Mouse (Mus musculus) 416B (cell line): Measurements from ENCODE around the gene Ptprd.
"Not testable (repeated sequence)": the region's sequence is repeated elsewhere in the genome, so short reads cannot be mapped to it uniquely, and the experiment has no call there.

Source experiments
- DNase-seq: peaks from one replicate; pipeline ENCODE4 v3.0.0; 2011; ENCODE audit warnings: low read depth

The Ptprd gene

DNA sequence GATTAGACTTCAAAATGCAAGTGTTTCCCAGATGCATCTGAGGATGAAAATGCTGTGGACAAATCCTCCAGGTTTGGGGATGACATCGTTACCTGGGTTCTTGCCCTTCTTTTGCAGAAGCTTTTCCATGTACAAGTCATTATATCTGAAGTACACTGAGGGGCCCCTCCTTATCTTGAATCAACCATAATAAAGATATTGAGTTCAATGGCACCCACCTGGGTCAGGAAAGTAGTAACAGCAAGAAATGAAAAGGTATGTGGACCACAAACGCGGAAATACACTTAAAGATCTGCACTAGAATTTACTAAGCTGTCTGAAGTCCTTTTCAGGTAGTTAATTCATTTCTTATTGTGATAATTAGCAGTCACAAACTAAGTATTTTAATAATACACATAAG, 2017.0 kb downstream of the Ptprd start:
- DNase-seq = no peak

DNA sequence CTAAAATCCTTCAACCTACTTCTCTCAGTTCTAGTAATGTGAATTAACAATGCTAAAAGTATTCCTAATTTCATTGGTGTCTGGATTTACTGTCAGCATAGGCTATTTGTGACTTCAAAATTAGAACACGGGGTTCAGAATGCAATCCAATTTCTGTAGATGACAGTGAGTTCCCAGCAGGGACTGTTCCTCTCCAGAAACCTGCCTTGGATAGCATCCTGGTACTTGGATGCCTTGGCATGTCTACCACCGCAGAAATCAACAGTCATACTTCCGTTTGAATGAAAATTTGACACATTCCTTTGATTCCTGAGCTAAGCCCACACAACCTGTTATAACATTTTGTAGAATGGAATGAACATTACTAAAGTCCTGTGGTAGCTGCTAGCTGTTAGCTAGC, 2018.3 kb downstream of the Ptprd start:
- no peak for DNase-seq

DNA sequence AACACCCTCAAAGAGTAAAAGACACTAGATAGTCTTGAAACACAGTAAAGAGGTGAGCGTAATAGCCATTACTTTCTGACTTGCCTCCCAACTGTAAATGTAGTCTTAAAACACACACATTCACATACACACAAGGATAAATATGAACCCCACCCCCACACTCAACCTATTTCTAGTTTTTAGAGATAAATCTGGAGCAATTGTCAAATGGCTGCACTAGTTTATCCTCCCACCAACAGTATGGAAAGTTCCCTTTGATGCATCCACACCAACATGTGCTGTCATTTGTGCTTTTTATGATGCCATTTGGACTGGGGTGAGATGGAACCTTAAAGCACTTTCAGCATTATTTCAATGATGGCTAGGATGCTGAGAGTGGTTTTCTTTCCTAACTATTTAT, 2019.7 kb downstream of the Ptprd start:
- no peak for DNase-seq

DNA sequence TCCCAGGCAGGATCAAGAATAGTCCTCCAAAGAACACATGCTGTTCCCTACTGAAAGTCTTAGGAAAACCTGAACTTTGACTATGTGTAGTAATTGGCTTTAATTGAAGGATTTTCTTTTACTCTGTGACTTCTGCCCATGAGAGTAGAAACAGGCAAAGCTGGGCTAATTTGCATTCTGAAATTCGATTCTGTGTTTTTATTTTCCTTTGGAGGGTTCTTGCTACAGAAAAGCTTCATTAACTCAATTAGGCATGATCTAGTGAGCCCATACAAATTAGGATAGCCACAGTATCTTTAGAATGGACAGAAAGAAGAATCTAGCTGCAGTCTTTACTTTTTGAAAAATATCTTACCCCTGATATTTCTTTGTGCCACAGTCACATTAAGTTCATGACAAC, 2021.0 kb downstream of the Ptprd start:
- DNase-seq = no peak

DNA sequence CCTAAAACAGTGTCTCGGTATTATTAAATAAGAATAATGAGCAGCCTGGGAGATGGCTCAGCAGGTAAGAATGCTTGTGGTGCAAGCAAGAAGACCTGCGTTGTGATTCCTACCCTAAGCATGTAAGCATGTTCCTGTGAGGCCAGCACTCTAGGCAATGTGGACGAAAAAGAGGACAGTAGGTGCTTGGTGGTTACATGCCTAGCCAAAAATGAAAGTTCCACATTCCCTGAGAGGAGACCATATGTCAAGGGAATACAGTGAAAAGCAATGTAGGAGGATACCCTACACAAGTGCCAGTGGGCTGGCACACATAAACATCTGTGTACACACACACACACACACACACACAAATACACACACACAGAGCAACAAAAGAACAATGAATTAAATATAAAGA, 2028.7 kb downstream of the Ptprd start:
- no peak for DNase-seq

DNA sequence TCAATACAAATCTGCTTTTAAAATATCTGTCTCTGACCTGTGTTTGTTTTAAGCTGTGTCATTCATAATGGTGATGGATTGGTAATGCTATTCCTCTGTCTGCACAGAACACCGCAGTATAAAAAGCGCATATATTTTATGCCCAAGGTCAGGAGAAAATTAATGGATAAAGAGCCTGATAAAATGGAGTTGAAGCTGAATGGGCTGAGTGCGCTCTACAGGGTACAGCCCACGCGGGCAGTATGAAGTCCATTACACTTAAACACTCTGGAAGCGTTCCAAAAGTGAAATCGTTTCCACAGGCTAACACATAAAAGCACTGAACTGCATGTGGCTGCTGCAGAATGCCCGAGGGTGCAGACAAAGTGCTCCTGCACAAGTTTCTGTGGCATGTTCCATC, 2032.3 kb downstream of the Ptprd start:
- no peak for DNase-seq

DNA sequence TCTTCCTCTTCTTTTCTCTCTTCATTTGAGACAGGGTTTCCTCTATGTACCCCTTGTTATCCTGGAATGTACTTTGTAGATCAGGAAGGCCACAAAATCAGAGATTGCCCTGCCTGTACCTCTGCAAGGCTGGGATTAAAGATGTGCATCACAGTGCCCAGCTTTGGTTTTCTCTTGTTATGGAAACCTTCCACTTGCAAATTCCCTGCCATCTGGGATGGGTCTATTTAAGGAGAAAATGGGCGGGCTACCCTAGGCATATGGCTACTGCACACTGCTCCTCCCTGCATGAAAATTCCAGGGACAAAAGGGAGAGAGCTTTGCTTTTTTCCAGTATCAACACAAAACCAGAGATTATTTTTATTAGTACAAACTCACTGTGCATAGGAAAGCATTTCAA, 2036.7 kb downstream of the Ptprd start:
- DNase-seq = no peak

DNA sequence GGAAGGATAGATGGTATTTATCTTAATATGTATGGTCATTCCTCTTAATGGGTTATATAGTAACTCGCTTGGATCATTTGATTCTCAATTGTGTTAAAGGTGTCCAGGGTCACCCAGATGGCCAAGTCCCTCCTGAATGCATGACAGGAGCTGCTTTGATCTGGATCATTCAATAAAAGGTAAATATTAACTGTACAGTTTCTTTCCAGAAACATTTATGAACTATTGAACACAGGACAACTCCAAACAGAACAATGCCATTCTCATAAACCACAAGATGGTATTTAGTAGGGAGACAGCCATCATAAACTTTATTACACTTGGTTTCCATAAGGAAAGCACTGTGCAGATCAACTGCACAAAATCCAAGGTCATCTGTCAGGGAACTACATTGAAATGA, 2056.0 kb downstream of the Ptprd start:
- no peak for DNase-seq

DNA sequence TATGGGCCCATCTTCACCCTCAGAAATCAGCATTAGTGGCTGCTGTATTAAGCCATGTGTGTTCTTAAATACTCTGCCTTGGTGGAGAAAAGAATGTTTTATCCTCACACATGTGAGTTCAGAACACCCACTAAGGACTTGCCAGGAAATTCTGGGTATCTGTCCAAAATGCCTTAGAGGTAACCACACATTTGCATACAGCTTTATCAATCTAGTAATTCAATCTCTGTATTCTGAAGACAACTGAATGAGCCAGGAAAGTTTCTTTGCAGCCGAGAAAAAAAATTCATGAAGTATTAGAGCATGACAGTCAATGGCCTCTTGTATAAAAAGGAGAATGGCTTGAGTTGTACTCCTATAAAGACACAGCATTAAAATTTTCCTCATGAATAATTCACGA, 2057.6 kb downstream of the Ptprd start:
- no peak for DNase-seq

DNA sequence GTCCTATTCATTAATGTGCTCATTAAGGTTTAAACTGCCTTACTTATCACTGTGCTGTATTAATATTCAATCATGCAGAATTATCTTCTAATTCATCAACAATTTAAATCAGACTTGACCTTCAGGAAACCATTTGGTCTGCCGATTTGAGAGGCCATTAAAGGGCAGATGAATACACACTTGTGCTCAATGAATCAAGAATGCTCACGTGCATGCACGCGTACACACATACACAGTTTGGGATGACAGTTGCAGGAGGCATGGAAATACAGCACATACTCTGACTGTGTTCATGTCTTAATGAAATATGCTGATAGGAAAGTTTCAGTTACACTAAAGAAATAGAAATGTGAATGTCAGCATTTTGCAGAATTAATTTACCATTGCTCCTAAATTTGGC, 2066.8 kb downstream of the Ptprd start:
- no peak for DNase-seq

DNA sequence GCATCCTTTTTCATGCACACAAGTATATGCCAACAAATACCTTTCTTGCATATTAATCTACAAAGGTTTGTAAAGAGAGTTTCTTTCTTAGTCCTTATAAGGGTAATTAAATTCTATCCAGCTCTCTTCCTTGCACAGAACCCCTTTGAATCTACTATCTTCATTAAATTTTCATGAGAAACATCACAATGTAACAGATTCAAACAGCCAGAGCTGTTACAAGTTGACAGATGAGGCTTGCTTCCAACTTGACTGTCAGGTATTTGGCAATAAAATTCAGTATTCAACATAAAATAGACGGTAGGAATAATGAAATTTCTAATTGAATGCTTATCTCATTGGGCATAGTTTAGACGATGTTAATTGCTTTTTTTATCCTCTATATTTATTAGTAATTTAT, 2067.4 kb downstream of the Ptprd start:
- no peak for DNase-seq

DNA sequence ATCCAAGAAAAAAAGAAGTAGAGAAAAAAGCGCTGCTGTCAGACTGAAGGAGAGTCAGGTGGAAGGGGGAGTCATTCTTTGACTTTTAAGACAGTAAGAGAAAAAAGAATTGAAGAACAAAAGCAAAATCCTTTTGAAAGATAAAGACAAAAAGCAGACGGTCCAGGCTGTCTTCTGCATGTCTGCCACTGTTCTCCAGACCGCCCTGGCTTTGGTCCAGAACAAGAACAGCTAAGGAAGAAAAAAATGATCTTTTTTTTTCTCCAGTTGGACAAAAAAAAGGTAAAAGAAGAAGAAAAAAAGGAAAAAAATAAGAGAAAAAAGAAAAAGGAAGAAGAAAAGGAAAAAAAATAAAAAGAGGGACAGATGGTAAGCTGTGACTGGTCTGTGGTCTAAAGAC, 2073.9 kb downstream of the Ptprd start:
- DNase-seq = no peak

DNA sequence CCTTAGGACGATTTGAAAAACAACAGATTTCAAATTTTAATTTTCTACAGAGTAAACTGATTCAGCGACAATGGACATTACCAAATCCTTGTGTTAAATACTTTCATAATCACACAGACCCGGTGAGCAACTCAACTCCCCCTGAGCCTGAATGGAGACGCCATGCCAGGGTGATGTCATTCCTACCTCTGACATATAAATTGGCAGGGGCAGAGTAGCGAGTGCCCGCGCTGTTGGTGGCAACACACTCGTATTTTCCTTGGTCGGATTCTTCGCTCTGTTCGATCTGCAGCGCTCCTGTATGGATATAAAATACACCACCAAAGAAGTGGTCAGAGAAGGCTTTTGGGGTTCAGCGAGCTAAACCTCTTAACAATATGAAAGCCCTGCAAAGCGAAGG, 2075.1 kb downstream of the Ptprd start:
- no peak for DNase-seq

DNA sequence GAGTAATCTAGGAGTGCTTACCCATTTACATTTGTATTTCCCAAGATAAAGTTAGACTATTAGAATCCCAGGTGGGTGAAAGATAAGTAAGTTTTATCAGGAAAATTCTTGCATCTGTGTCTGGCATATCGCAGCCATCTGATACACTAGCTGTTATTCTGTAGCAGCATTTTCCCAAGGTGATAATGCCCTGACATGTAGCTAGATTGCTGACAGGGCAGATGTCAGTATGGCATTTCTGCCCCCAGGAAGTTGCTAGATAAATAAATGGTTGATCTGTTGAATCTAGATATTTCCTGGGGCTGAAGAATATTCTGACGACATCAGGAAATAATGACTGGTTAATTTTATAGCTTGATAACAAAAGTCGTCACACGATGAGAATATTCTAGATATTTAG, 2119.9 kb downstream of the Ptprd start:
- DNase-seq = no peak

DNA sequence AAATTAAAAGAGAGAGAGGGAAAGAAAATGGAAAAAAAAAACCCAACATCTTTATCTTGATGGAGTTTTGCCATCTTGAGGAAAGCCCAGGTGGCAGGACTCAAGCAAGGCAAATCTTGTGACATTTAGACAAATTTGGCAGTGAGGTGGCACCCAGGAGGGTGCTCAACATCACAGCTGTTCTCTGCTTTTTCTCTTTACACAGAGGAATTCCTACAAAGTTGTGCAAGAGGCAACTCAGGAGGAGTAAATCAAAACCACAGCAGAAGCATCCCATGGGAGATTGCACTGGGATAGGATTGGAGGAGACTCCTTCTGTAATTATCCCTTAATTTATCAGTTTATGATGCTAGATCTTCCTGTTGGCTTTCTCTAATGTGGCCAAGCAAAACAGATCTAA, 2121.9 kb downstream of the Ptprd start:
- DNase-seq = no peak

DNA sequence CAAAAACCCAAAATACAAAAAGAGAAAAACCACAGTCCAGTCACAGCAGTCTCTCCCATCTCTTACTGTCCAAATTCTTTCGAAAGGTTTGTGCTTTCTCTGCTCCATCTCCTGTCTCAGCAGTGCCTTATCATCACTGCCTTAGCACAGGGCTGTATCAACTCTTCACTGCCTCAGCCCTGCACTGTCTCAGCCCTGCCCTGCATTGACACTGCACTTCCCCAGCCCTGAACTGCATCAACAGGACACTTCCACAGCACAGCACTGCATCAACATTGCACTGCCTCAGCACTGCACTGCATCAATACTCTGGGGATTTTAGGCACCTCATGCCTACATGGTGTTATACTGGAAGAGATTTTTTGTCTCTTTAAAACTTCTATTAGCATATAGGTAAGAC, 2135.7 kb downstream of the Ptprd start:
- DNase-seq = no peak

DNA sequence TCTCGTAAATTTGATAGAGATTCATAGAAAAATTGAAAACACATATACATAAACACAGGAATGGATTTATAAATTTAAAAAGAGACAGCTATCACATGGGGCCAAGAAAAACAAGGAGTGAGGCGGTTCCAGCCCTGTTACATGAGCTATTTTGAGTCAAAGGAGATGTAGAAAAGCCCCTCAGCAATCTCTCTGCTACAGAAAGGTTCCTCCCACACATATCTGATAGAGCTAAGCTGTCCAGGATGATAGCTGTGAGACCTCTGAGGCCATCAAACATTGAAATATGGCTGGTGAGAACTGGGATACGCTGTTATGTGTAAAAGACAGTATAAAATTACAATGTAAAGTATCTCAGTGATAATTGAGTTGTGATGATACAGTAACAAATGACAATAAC, 2138.5 kb downstream of the Ptprd start:
- no peak for DNase-seq

DNA sequence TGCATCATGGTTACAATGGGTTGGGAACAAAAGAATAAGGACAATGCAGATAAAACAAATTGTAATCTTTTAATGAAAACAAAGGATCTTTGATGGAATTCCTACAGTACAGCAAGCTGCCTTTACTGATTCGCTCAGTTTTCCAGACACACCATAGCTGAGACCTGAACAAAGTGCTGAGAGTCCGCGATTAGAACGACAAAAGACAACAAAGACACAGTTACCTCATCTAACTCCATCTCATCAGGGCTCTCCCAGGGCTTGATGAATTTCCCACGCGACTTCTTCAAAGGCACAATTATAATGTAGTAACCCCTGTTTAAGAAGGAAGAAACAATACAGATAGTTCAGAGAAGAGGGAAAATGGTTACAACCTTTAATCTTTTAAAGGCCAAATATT, 2140.0 kb downstream of the Ptprd start:
- no peak for DNase-seq

DNA sequence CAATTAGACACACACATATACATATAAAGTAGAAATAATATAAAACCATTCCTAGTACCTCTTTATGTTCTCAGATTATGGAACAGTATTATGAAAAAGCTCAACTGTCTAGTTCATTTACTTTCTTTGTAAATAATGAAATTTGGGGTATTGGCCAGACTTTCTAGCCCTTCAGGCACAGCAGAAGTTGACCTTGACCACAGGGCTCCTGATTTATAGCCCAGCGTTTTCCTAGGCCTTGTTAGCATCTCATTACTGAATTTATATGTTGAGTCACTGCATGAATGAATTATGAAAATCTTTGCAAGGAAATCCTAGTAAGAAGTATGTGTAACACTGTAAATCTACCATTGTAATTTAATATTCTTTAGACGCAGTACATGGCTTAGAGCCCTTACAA, 2154.9 kb downstream of the Ptprd start:
- DNase-seq = no peak

DNA sequence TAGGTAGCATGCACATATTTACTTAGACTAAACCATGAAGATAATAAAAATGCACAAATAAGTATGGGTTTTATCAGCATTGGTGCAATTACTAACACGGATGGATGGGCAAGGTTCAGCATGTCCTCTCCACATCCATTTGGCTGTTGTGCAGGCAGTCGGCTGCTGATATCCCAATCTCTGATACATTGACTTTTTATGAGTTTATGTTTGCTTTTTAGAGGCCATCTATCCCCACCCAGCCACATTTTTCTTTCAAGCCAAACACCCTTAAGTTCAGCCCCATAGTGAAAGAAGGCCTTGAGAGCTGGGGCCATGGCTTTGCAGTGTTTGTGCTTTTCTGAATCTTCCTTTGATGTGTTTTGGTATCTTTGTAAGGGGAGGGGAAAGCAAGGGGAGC, 2166.1 kb downstream of the Ptprd start:
- no peak for DNase-seq

DNA sequence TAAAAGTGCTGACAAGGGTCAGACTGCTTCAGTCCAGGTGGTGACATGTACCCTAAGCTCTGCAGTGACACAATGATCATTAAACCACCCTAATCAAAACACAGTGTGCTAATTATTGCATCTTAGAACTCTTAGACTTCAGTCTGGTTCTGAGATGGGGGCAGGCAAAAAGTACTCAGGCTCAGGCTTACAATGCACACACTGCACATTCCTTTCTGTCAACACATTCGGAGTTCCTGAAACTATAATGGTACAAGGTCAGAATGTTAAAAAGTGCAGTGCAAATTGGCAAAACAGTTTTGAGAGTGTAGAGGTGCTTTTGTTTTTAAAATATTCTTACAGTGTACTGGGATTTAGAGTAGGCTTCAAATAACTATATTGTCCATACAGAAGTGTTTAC, 2167.0 kb downstream of the Ptprd start:
- DNase-seq = no peak

DNA sequence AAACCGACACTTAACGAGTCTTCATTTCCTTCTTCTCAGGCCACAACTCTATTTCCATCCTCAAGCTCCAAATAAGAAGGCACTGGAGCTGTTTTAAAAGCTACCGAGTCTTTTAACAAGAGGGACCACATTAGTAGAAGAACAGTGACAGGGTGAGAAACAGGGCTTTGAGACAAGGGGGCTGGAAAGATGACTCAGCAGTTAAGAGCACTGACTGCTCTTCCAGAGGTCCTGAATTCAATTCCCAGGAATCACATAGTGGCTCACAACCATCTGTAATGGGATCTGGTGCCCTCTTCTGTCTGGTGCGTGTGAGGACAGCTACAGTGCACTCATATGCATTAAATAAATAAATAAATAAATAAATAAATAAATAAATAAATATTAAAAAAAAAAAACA, 2174.6 kb downstream of the Ptprd start:
- DNase-seq = not testable (repeated sequence)

DNA sequence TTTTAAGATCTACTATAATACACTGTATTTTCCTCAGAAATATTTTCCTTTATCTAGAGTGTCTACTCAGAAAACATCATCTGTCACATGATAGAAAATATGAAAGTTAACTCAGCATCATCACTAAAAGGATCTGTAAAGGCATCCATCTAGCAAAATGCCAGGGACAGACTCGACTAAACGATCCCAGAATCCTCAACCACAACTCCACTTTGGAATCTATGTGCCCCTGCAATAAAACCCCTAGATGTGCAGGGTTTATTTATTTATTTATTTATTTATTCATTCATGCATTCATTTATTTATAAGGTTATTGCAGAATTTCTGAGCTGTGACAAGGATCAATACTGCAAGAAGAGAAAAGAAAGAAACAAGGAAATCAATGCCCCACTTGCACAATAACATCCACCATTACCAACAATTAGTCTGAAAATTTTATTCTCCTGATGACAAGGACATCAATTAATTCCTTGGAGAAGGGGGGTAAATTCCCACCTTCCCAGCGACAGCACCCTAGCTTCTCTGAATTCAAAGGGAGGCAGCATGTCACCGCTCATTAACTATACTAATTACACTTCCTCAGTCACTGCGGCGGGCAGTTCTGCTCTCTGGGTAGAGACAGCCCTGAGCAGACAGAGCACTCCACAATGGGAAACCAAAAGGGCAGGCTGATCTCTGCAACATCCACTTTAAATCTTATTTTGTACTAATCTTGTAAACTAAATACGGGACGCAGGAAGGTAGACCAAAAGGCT, 2186.0 kb downstream of the Ptprd start:
- DNase-seq = no peak

DNA sequence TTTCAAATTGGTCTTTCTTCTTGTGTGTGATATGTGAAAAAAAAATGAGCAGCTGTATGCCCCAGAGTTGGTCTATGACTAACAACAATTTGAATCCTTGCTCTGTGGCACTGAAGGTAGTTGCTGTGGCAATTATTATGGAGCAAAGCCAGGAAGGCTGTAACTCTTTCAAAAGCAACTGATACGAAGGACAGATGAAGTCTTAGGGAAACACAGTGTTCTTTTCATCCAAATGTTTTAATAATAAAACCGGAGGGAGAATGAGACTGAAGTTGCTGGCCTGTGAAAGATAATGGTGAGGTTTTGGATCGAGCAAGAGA, 2187.3 kb downstream of the Ptprd start:
- DNase-seq = no peak
